Mouse (Mus musculus) retina, postnatal 1 day (tissue): ENCODE data around the gene Gas2.

Experiments
- DNase-seq: peaks from one replicate; pipeline ENCODE4 v3.0.0-alpha.2; 2012

Gene Gas2

DNA sequence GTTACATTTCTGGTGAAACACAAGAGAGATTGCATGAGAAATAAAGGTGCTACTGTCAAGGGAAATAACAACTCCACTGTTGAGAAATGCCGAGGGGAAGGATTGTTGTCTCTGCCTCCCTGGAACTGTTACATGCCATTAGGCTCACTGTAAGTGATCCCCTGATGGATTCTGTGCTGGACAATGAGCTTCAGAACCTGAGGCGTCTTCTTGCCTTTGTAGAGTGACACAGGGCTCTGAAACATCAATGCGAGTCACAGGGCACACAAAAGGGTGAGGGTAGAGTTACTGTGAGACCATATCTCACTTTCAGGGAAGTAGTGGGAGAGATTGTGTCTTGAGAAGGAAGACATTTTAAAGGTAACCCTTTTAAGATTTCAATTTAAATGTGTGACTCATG is 23.5 kb downstream of the Gas2 start:
- peak; percentile 37 for DNase-seq

DNA sequence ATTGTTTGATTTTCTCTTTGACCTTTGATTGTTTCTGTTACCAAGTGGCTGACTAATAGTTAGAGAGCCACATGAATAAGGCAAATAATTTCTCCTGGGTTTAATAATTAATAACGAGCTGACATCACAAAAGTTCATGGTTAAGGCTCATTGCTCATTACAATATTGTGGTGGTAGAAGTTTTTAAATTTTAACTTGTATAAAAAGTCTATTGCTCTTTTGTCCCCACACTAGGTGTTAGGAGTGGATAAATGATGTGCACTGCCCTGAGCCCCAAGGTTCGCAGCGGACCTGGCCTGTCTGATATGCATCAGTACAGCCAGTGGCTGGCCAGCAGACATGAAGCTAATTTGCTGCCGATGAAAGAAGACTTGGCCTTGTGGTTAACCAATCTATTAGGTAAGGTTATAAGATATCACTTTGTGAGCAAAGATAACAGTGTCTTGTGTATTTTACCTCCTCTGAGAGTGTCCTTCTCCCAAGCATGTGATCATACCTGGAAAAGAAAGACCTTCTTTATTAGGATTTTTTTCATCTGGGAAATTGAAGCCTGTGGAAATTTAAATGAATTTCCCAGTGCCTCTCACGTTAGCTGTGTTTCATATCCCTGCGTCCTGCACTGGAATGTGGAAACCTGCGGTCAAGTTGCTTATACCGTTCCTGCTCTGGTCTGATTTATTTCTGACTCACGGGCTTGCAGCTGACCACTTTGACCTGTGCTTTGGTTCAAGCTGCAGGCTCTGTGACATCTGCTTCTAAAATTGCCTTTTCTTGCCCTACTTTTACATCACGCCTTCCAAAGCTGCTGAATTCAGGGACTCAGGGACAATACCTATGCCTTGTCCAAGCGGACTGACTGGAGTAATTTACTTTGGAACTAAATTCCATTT is 26.1 kb downstream of the Gas2 start:
- no peak for DNase-seq

DNA sequence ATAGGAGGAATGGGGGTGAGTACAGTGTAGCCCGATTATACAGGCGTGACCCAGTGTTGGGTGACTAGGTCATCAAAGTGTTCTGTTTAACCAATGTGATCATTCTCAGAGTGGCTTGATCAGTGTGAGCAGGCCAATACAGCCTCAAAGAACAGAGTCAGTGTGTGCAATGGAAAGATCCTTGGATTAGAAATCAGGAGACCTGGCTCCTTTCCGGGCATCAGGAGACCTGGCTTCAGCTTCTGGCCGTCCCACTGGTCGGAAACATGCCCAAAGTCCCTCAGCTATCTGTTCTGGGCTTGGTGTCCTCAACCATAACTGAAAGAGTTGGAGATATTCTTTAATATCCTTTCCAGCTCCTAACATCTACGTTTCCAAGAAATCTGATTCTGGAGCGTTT is 27.8 kb downstream of the Gas2 start:
- DNase-seq = no peak

DNA sequence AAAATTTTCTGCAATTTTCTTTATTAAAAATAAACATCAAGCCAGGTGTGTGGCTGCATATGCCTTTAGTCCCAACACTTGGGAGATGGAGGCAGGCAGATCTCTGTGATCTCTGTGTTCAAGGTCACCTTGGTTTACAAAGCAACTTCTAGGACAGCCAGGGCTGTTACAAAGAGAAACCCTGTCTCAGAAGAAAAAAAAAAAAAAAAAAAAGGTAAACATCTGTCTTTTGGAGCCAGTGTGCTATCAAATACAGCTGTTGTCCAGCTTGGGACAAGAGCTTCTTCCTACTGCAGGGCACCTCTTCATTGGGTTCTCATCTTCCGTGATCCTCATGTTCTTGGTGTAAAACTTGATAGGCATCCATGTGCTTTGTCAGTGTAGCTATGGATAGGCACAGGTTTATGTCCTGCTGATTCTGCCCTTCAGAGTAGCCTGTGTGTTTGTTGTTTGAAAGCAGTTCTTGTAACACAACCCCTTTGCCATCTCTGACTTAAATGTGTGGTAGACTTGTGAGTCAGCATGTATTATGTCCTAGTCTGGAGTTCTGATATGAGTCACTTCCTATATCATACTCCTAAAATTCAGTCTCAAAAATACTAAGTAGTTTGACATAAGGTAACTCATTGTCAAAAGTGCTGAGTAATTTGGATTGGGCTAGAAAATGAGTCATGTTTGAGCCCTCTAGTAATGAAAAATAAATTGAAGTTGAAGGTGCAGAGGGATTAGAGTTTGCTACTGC is 30.6 kb downstream of the Gas2 start:
- DNase-seq = no peak

- no peak for DNase-seq
Measured at GRCm38 (mm10) chr7:51893008-51893407, 31.2 kb downstream of the Gas2 start.

- no peak for DNase-seq
Measured at GRCm38 (mm10) chr7:51894133-51894801, 32.5 kb downstream of the Gas2 start.

- DNase-seq = no peak
Measured at GRCm38 (mm10) chr7:51894939-51895338, 33.1 kb downstream of the Gas2 start.

GRCm38 (mm10) chr7:51899066-51899465 is 37.3 kb downstream of the Gas2 start:
- DNase-seq = no peak

DNA sequence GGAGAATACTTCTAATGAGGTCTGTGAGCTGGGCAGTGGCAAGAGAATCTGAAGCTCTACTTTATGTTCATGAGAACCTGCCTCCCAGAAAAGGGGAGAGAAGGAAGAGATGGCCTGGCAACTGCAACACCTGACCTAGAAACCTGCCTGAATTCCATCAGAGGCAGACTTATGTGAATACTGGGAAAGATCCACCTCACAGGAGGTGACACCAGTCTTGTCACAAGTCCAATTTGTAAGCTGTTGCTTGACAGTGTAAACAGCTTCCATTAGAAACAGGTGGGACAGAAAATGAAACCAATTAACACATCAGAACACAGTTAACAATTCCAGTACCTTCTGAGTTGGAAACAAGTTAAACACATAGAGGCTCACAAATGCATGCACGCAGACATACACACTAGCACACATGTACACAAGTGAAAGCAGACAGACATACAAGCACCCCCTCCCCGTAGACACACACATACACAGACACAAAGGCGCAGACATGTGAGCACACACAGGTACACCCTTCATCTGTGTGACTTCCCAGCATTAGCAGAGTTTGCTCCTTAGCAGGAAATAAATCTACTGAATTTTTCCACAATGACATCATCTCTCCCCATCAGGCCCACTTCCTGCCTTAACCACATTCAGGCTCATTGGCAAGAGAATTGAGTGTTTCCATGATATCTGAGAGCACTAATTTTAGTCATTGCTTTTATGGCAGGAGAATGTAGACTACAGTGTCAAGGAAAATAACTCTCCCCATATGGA is 51.7 kb downstream of the Gas2 start:
- DNase-seq = no peak

- DNase-seq = no peak
Measured at GRCm38 (mm10) chr7:51914132-51914531, 52.3 kb downstream of the Gas2 start.

DNA sequence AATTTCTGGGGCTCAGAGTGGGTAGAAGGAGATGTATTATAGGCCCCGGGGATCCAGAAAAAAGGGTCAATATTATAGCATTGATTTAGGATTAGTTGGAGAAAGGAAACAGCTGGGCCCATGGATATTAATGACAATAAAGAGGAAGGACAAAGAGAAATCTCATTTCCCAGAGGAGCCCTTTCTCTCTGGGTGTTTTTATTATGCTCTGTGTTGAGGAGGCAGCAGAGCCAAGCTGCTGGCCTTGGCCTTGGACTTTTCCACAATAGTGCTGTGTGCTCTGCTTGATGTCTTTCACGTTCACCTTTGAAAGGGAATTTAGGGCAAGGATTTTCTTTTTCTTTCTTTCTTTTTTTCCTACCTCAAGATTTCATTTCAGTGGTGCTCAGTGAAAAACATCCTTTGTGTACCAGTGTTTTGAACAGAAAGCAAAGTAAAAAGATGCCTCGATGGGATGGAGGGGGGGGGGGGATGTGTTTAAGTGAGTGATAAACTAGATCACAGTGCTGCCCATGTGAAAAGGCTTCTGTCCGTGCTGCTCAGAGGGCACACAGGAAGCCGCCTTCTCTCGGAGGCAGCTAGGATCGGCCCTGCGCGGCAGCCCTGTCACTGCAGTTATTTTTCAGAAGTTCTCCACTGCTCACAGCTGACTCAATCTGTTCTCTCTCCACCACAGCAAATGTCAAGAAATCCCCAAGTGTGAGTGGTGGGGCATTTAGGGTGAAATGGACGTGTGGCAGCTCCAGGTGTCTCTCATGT is 67.1 kb downstream of the Gas2 start:
- DNase-seq = no peak

DNA sequence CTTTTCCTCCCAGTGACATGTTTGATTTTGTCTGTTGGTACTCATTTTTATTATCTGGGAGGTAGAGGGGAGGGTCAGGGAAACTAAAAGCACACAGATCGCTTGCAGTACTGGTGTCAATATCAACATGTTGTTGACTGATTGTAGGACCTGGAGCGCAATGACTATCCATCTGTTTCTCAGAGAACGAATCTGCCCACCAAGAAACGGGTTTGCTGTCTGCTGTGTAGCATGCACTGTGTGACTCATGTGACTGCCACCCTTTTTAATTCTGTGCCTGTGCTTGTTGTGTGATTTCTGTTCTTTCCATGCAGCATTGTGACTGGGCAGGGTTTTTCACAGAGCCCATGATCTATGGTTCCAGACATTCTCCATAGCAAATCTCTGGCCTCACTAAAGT is 69.4 kb downstream of the Gas2 start:
- no peak for DNase-seq

GRCm38 (mm10) chr7:51937337-51937736 is 75.5 kb downstream of the Gas2 start:
- DNase-seq = no peak

DNA sequence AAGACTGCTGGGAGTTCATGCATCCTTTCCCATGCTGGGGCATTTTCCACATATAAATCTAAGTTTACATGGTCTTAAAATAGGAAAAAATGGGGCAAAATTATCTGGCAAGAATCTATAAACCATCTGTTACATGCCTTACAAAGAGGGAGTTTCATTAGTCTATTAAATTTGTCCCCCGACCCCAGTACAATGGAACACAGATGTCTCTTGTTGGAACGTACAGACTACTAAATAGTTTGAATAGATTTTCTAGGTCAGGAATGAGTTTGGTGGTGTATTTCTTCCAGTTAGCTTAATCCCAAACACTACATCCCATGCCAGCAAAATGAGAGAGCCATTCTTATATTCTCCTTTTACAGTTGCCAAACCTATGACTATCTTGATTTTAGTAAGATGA is 78.6 kb downstream of the Gas2 start:
- DNase-seq = no peak

- peak; percentile 54 for DNase-seq
Measured at GRCm38 (mm10) chr7:51955424-51956041, 93.7 kb downstream of the Gas2 start.

DNA sequence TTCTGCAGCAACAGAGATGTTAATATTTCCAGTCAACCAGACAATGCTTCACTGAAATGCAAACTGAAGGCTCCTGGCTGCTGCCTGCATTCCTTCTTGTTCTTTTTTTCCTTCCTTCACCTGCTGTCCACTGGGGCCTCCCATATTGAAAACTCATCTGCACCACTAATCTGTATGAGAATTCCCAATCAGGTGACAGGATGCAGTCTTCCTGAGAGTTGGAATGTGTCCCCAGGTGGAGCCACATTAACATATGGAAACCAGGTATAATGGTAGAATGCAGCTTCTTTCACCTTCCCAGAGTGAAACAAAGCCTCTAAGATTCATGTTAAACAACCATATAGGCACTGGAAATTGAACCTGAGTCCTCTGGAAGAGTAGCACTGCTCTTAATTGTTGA is 96.0 kb downstream of the Gas2 start:
- DNase-seq = no peak

GRCm38 (mm10) chr7:51960698-51961374 is 99.0 kb downstream of the Gas2 start:
- DNase-seq = peak; percentile 39

GRCm38 (mm10) chr7:51962219-51962952 is 100.6 kb downstream of the Gas2 start:
- DNase-seq = no peak

- no peak for DNase-seq
Measured at GRCm38 (mm10) chr7:51964681-51965080, 102.9 kb downstream of the Gas2 start.

DNA sequence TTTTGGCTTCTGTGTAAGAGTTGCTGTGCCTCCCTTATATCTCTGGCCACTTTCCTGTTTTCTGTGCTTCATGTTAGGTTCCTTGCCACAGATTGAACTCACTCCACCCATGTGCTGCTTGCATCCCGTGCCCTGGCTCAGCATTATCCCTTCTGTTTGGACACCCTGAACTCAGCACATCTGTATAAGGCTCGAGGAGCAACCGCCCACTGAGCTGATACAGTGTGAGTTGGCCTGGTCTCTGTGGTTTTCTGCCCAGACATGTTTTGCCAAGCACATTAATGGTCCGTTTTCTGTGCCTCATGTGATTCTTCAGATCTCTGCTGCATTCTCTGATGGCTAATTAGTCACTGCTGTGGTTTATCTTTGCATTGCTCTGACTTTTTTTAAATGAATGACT is 105.8 kb downstream of the Gas2 start:
- no peak for DNase-seq
